Mouse (Mus musculus): ENCODE measurements around the gene Bicral. TPM values are rescaled to one million over a fixed set of nuclear protein-coding genes. Genes with fewer than 3 reads are reported as not detected.

Bicral gene
- 2.6 and 2.9 TPM in 2 replicates for polyA plus RNA-seq (2015; fragmentation: Nextera tagmentation; extraction: Ambion mirVana)

- Histone ChIP-seq H3K9me3 (replicated peaks) (no peaks in the 10 kb centered on the region), H3K9ac (peak within 1 kb of the TSS; percentile 99), H3K4me2 (peak within 1 kb of the TSS; percentile 79), H3K4me1 (replicated peaks) (peaks cover 37% of the 10 kb centered on the region), H3K36me3 (replicated peaks) (no peaks in the 10 kb centered on the region), H3K27me3 (no peaks in the 10 kb centered on the region), H3K4me3 (replicated peaks) (peak within 1 kb of the TSS; percentile 86), H3K27ac (replicated peaks) (peak within 1 kb of the TSS; percentile 97)
- peak; percentile 19 for ATAC-seq (ENCODE audit: insufficient read depth)
- WGBS (ENCODE audit: insufficient replicate concordance) = under 1% methylated on average over 60 of the region's 65 CpGs
Measured at GRCm38 (mm10) chr17:46857903-46858748, at the start of gene Bicral. TSS of gene Bicral (minus strand) at chr17:46858482.

DNA sequence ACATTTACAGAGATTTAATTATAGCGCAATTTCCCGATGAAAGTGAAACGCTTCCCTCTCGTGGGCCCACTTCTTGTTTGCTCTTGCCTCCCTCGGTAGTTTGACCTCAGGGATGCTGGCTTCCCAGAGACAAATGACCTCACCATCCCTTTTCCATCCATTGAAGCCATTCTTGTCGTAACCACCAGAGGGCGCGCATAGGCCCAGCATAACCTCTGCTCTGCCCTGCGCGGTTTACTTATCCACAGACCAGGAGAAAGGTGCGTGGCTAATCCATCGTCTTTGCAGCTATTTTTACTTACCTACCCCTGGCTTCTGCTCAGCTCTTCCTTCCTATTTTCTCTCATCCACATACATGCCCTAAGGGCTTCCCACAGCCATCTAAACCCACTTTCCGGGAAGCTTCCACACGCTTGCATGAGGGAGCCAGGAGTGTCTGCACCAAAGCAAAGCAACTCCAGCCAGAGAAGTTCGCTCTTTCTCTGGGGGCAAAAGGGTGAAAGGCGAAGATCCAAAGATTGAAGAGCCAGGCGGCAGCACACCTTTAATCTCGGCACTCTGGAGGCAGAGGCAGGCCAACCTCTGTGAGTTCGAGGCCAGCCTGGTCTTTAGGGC is 45.7 kb upstream of the Bicral start:
- Histone ChIP-seq H3K27ac (replicated peaks) (no peak overlapping the region), H3K9ac (no peak overlapping the region), H3K9me3 (replicated peaks) (no peaks in the 10 kb centered on the region), H3K4me3 (replicated peaks) (no peak overlapping the region), H3K4me2 (no peak overlapping the region), H3K27me3 (no peaks in the 10 kb centered on the region), H3K36me3 (replicated peaks) (no peaks in the 10 kb centered on the region), H3K4me1 (replicated peaks) (no peaks in the 10 kb centered on the region; the same call in 1 of the 2 replicates)
- 0 out of 2 replicates have a peak, but pooled peaks have one; percentile 18 for ATAC-seq (ENCODE audit: insufficient read depth)
- 19% methylated on average over 19 of the region's 19 CpGs for WGBS (ENCODE audit: insufficient replicate concordance)

GRCm38 (mm10) chr17:46900941-46901340 is 42.7 kb upstream of the Bicral start:
- Histone ChIP-seq H3K36me3 (replicated peaks) (no peaks in the 10 kb centered on the region), H3K27me3 (no peaks in the 10 kb centered on the region), H3K4me3 (replicated peaks) (no peak overlapping the region), H3K4me1 (replicated peaks) (peaks cover 3% of the 10 kb centered on the region; the same call in 1 of the 2 replicates), H3K4me2 (no peak overlapping the region), H3K9me3 (replicated peaks) (no peaks in the 10 kb centered on the region), H3K9ac (no peak overlapping the region), H3K27ac (replicated peaks) (no peak overlapping the region)
- 41% methylated on average over 2 of the region's 2 CpGs for WGBS (ENCODE audit: insufficient replicate concordance)
- no peak for ATAC-seq (ENCODE audit: insufficient read depth)

- ATAC-seq (ENCODE audit: insufficient read depth) = no peak
- Histone ChIP-seq H3K4me1 (replicated peaks) (peaks cover 19% of the 10 kb centered on the region), H3K9me3 (replicated peaks) (no peaks in the 10 kb centered on the region), H3K27ac (replicated peaks) (no peak overlapping the region), H3K4me3 (replicated peaks) (no peak overlapping the region), H3K36me3 (replicated peaks) (peaks cover 3% of the 10 kb centered on the region; the same call in 1 of the 2 replicates), H3K9ac (no peak overlapping the region), H3K27me3 (no peaks in the 10 kb centered on the region), H3K4me2 (no peak overlapping the region)
- WGBS (ENCODE audit: insufficient replicate concordance) = 46% methylated on average over 13 of the region's 13 CpGs
Measured at GRCm38 (mm10) chr17:46897221-46897950, 39.1 kb upstream of the Bicral start.

GRCm38 (mm10) chr17:46895426-46895825 is 37.1 kb upstream of the Bicral start:
- no peak overlapping the region for H3K4me3 ChIP-seq (replicated peaks)
- no peak overlapping the region for H3K9ac ChIP-seq
- peaks cover 6% of the 10 kb centered on the region; the same call in 1 of the 2 replicates for H3K36me3 ChIP-seq (replicated peaks)
- no peaks in the 10 kb centered on the region for H3K9me3 ChIP-seq (replicated peaks)
- no peak overlapping the region for H3K27ac ChIP-seq (replicated peaks)
- ATAC-seq (ENCODE audit: insufficient read depth) = no peak
- no peaks in the 10 kb centered on the region for H3K27me3 ChIP-seq
- H3K4me2 ChIP-seq = no peak overlapping the region
- H3K4me1 ChIP-seq (replicated peaks) = peaks cover 34% of the 10 kb centered on the region
- WGBS (ENCODE audit: insufficient replicate concordance) = 81% methylated on average over 9 of the region's 9 CpGs

GRCm38 (mm10) chr17:46890843-46891594 is 32.7 kb upstream of the Bicral start:
- H3K4me1 ChIP-seq (replicated peaks) = peaks cover 66% of the 10 kb centered on the region
- H3K4me3 ChIP-seq (replicated peaks) = peak overlapping the region; percentile 91
- 2% methylated on average over 64 of the region's 64 CpGs for WGBS (ENCODE audit: insufficient replicate concordance)

DNA sequence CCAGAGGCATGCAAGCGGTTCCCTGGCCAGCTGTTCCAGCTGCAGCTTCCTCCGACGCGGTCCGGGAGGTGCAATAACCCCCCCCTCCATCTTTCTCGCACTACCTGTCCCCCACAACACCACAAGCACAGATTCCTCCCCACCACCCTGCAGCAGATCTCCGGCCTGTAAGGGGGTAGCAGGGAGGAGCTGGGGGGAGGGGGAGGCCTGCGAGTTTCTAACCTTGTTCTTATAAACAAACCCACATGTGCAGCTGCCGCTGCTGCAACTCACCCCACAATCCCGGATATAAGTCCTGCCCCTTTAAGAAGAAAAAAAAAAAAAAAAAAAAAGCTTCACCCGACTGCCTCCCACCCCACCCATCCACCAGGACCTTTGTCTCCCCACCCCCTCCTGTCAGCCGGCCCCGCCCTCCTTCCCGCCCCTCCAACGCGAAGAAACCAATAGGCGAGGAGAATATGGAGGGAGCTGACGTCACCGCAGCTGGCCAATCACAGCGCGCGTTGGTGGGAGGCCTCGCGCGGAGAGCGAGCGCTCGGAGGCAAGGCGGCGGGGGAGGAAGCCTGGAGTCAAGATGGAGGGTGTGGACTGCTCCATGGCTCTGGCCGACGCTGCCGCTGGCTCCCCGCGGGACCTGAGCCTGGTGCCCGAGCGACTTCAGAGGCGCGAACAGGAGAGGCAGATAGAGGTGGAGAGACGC is 32.0 kb upstream of the Bicral start, which contains the start of gene Tbcc:
Gene Tbcc, plus strand, starts transcription at position 569 of the 700 bp plus-strand sequence.
- Histone ChIP-seq H3K9ac (peak within 1 kb of the TSS; percentile 91), H3K27me3 (no peaks in the 10 kb centered on the region), H3K36me3 (replicated peaks) (peaks cover 6% of the 10 kb centered on the region; the same call in 1 of the 2 replicates), H3K4me1 (replicated peaks) (peaks cover 73% of the 10 kb centered on the region), H3K4me2 (peak within 1 kb of the TSS; percentile 99), H3K9me3 (replicated peaks) (no peaks in the 10 kb centered on the region), H3K27ac (replicated peaks) (peak within 1 kb of the TSS; percentile 89), H3K4me3 (replicated peaks) (peak within 1 kb of the TSS; percentile 91)
- ATAC-seq (ENCODE audit: insufficient read depth) = peak; percentile 91
- WGBS (ENCODE audit: insufficient replicate concordance) = under 1% methylated on average over 40 of the region's 40 CpGs

More at GRCm38 (mm10) chr17:46890843-46891594, 32.7 kb upstream of the Bicral start:
- peak; percentile 38 for ATAC-seq (ENCODE audit: insufficient read depth)
- Histone ChIP-seq H3K27me3 (no peaks in the 10 kb centered on the region), H3K9ac (peak overlapping the region; percentile 91), H3K27ac (replicated peaks) (peak overlapping the region; percentile 87), H3K4me2 (peak overlapping the region; percentile 99), H3K9me3 (replicated peaks) (no peaks in the 10 kb centered on the region), H3K36me3 (replicated peaks) (peaks cover 6% of the 10 kb centered on the region; the same call in 1 of the 2 replicates)

DNA sequence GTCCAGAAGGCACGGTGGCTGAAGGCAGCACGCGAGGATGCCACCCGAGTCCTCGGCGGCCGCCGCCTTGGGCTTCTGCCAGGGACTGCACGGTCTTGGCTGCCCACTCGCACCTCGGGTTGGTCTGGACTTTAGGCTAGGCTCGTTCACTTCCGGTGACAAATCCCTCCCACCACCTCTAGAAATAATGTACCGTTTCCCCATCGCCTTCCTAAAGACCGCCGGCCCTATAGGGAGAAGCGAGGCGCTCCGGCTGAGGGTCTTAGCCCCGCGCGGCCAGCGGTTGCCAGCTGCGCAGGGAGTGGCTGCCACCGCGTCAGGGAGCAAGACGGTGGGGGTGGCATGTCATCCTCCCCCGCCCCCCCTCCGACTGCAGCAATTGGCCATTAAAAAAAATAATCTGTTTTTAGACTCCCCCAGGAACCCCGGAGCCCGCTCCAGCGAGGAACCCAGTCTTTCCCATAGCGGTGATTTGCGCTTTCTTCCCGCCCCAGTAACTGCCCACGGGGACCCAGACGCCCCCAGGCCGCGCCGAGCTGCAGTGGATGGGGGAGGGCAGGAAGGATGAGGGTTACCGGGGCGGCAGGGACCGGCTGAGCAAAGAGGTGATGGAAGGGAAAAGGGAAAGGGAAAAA is 31.3 kb upstream of the Bicral start:
- H3K9ac ChIP-seq = peak overlapping the region; percentile 74
- H3K27me3 ChIP-seq = no peaks in the 10 kb centered on the region
- ATAC-seq (ENCODE audit: insufficient read depth) = peak; percentile 10; the same call in 1 of the 2 replicates
- peak overlapping the region; percentile 99 for H3K4me2 ChIP-seq
- peak overlapping the region; percentile 89 for H3K27ac ChIP-seq (replicated peaks)
- H3K4me3 ChIP-seq (replicated peaks) = peak overlapping the region; percentile 91
- WGBS (ENCODE audit: insufficient replicate concordance) = under 1% methylated on average over 44 of the region's 44 CpGs
- H3K36me3 ChIP-seq (replicated peaks) = peaks cover 6% of the 10 kb centered on the region; the same call in 1 of the 2 replicates
- peaks cover 80% of the 10 kb centered on the region for H3K4me1 ChIP-seq (replicated peaks)
- no peaks in the 10 kb centered on the region for H3K9me3 ChIP-seq (replicated peaks)

DNA sequence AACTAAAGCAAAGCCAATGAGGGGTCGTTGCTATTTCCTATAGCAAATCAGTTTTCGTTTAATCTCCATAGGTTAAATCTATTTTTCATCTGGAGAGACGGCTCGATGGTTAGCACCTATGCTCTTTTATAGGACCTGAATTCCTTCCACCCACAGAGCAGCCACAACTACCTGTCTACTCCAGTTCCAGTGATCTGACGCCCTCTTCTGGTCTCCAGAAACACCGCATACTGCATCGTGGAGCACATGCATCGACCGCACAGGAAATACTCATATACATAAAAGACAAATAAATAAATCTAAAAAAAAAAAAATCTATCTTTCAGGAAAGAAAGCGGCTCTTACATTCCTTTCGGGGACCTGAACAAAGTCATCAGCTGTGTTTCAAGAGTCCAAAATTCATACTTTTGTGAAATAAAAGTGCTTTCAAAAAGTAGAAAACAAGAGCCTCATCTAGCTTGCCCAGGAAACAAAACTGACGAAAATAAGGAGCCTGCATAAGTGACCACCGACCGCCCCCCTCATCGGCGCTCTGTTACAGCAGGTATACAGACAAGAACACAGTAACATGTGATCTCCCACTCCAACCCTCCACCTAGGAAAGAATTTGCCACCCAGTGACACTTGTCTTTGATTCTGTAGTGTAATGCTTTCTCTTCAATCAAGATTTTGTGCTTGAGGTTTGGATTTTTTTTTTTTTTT is 30.4 kb upstream of the Bicral start:
- Histone ChIP-seq H3K27me3 (no peaks in the 10 kb centered on the region), H3K4me3 (replicated peaks) (peak overlapping the region; percentile 91), H3K36me3 (replicated peaks) (peaks cover 6% of the 10 kb centered on the region; the same call in 1 of the 2 replicates), H3K9ac (peak overlapping the region; percentile 74), H3K9me3 (replicated peaks) (no peaks in the 10 kb centered on the region), H3K4me2 (peak overlapping the region; percentile 99), H3K4me1 (replicated peaks) (peaks cover 86% of the 10 kb centered on the region), H3K27ac (replicated peaks) (peak overlapping the region; percentile 89)
- no peak for ATAC-seq (ENCODE audit: insufficient read depth)
- 18% methylated on average over 16 of the region's 16 CpGs for WGBS (ENCODE audit: insufficient replicate concordance)

All from liver, embryonic 15.5 days (tissue).